Mouse (Mus musculus) CH12.LX (cell line): ENCODE results near the gene Fasl. TPM values are rescaled to one million over a fixed set of nuclear protein-coding genes. Genes with fewer than 3 reads are reported as not detected.
A peak's percentile ranks its signal among the peaks of the same experiment; 100 is the strongest.

ENCODE experiments used
- DNase-seq: peaks from one replicate; pipeline ENCODE4 v3.0.0-alpha.2; 2013; ENCODE audit errors: extremely low read depth
- H3K27ac ChIP-seq: 2 replicates; pipeline ENCODE4 v1.5.1; 2012; ENCODE audit warnings: low read depth, mild to moderate bottlenecking, control low read depth, moderate library complexity; ENCODE audit not compliant: insufficient read depth
- H3K27me3 ChIP-seq: replicated peaks from 2 replicates; pipeline ENCODE3; 2012; ENCODE audit warnings: inconsistent platforms
- H3K36me3 ChIP-seq, 2 experiments: replicated peaks in 1 of 2; 2 replicates each; pipeline versions ENCODE3 to v1.6.1; 2012; ENCODE audit warnings: inconsistent platforms in 1 of 2, low read length in 1 of 2, mild to moderate bottlenecking in 1 of 2, mixed read lengths in 1 of 2, moderate library complexity in 1 of 2; ENCODE audit not compliant: control insufficient read depth in 1 of 2, insufficient read depth in 1 of 2
- H3K4me1 ChIP-seq, 2 experiments: 2 replicates each; pipeline ENCODE4 v1.6.1; 2012; ENCODE audit warnings: inconsistent platforms in 1 of 2, moderate library complexity in 1 of 2; ENCODE audit not compliant: insufficient read depth in 2 of 2, control insufficient read depth in 1 of 2
- H3K4me2 ChIP-seq: 2 replicates; pipeline ENCODE4 v1.6.1; 2012; ENCODE audit warnings: low read depth, mild to moderate bottlenecking, control low read depth; ENCODE audit not compliant: poor library complexity, insufficient read depth, severe bottlenecking
- H3K4me3 ChIP-seq, 3 experiments: fragments of 150-350 bp in 1 of 3; sonication (generic) in 1 of 3; replicated peaks in 1 of 3; 2 replicates each; pipeline versions ENCODE3 to v1.5.1; 2011 to 2012; ENCODE audit warnings: low read depth in 2 of 3, low read length in 2 of 3, mild to moderate bottlenecking in 2 of 3, moderate library complexity in 2 of 3, control low read depth in 1 of 3, improper control_type of control experiment in 1 of 3, inconsistent platforms in 1 of 3, mixed read lengths in 1 of 3; ENCODE audit not compliant: poor library complexity in 1 of 3
- H3K79me2 ChIP-seq: replicated peaks from 2 replicates; pipeline ENCODE4 v1.6.1; 2012; ENCODE audit warnings: mild to moderate bottlenecking, moderate library complexity; ENCODE audit not compliant: control insufficient read depth, poor library complexity, insufficient read depth, severe bottlenecking; ENCODE audit errors: extremely low read depth
- H3K9ac ChIP-seq: 2 replicates; pipeline ENCODE4 v1.6.1; 2012; ENCODE audit warnings: low read depth, mild to moderate bottlenecking, control low read depth, moderate library complexity; ENCODE audit not compliant: insufficient read depth
- H3K9me3 ChIP-seq: replicated peaks from 2 replicates; pipeline ENCODE3; 2012; ENCODE audit warnings: low read length, inconsistent platforms, mixed read lengths
- BHLHE40 ChIP-seq: IDR thresholded peaks from 2 replicates; pipeline ENCODE4 v1.6.1; 2011; ENCODE audit warnings: mild to moderate bottlenecking, low read depth, low read length, improper control_type of control experiment
- CHD1 ChIP-seq: IDR thresholded peaks from 2 replicates; pipeline ENCODE4 v1.6.1; 2012; ENCODE audit warnings: low read depth, low read length, improper control_type of control experiment, inconsistent platforms
- CTCF ChIP-seq, 2 experiments: IDR thresholded peaks in 1 of 2; conservative IDR thresholded peaks in 1 of 2; 2 replicates each; pipeline ENCODE4 v1.5.1; 2011 to 2012; ENCODE audit warnings: low read depth in 2 of 2, low read length in 2 of 2, improper control_type of control experiment in 1 of 2, inconsistent platforms in 1 of 2, mild to moderate bottlenecking in 1 of 2, moderate library complexity in 1 of 2
- E2F4 ChIP-seq: IDR thresholded peaks from 2 replicates; pipeline ENCODE4 v1.6.1; 2011; ENCODE audit warnings: low read depth, low read length, improper control_type of control experiment; ENCODE audit not compliant: insufficient replicate concordance
- ELF1 ChIP-seq: IDR thresholded peaks from 2 replicates; pipeline ENCODE4 v1.6.1; 2014; ENCODE audit warnings: low read depth, mild to moderate bottlenecking, inconsistent platforms, low read length, improper control_type of control experiment
- EP300 ChIP-seq: IDR thresholded peaks from 2 replicates; pipeline ENCODE4 v1.6.1; 2011; ENCODE audit warnings: low read length, improper control_type of control experiment
- IRF4 ChIP-seq: IDR thresholded peaks from 2 replicates; pipeline ENCODE4 v1.6.1; 2014; ENCODE audit warnings: low read depth, mild to moderate bottlenecking, inconsistent platforms, low read length, improper control_type of control experiment
- JUND ChIP-seq: conservative IDR thresholded peaks from 2 replicates; pipeline ENCODE4 v1.6.1; 2011; ENCODE audit warnings: low read depth, low read length, improper control_type of control experiment
- KAT2A ChIP-seq: IDR thresholded peaks from 2 replicates; pipeline ENCODE4 v1.6.1; 2012; ENCODE audit warnings: low read length, improper control_type of control experiment, inconsistent platforms; ENCODE audit not compliant: insufficient replicate concordance
- MAFK ChIP-seq: IDR thresholded peaks from 2 replicates; pipeline ENCODE4 v1.6.1; 2011; ENCODE audit warnings: low read length, improper control_type of control experiment; ENCODE audit not compliant: insufficient replicate concordance
- MAX ChIP-seq: IDR thresholded peaks from 2 replicates; pipeline ENCODE4 v1.6.1; 2011; ENCODE audit warnings: low read length, improper control_type of control experiment
- MAZ ChIP-seq: IDR thresholded peaks from 2 replicates; pipeline ENCODE4 v1.6.1; 2012; ENCODE audit warnings: low read depth, mild to moderate bottlenecking, inconsistent platforms, low read length, improper control_type of control experiment, moderate library complexity
- MEF2A ChIP-seq: IDR thresholded peaks from 2 replicates; pipeline ENCODE4 v1.6.1; 2014; ENCODE audit warnings: low read depth, mild to moderate bottlenecking, inconsistent platforms, low read length, improper control_type of control experiment, borderline replicate concordance
- MXI1 ChIP-seq: IDR thresholded peaks from 2 replicates; pipeline ENCODE4 v1.6.1; 2011; ENCODE audit warnings: mild to moderate bottlenecking, low read depth, low read length, improper control_type of control experiment
- MYC ChIP-seq: IDR thresholded peaks from 2 replicates; pipeline ENCODE4 v1.6.1; 2011; ENCODE audit warnings: low read depth, mild to moderate bottlenecking, improper control_type of control experiment, low read length
- PAX5 ChIP-seq: IDR thresholded peaks from 2 replicates; pipeline ENCODE4 v1.6.1; 2012; ENCODE audit warnings: low read length, inconsistent platforms, mixed read lengths
- POLR2AphosphoS2 ChIP-seq: IDR thresholded peaks from 2 replicates; pipeline ENCODE4 v1.6.1; 2011; ENCODE audit warnings: low read depth, low read length, improper control_type of control experiment
- RAD21 ChIP-seq: IDR thresholded peaks from 2 replicates; pipeline ENCODE4 v1.6.1; 2011; ENCODE audit warnings: low read depth, mild to moderate bottlenecking, low read length, improper control_type of control experiment, moderate library complexity
- RCOR1 ChIP-seq: conservative IDR thresholded peaks from 2 replicates; pipeline ENCODE4 v1.6.1; 2012; ENCODE audit warnings: low read depth, mild to moderate bottlenecking, inconsistent platforms, low read length, improper control_type of control experiment
- SIN3A ChIP-seq: IDR thresholded peaks from 2 replicates; pipeline ENCODE4 v1.6.1; 2012; ENCODE audit warnings: low read length, improper control_type of control experiment, inconsistent platforms
- SMC3 ChIP-seq: IDR thresholded peaks from 2 replicates; pipeline ENCODE4 v1.6.1; 2011; ENCODE audit warnings: low read depth, low read length, improper control_type of control experiment
- TBP ChIP-seq: conservative IDR thresholded peaks from 2 replicates; pipeline ENCODE4 v1.6.1; 2011; ENCODE audit warnings: low read depth, low read length, improper control_type of control experiment
- TCF12 ChIP-seq: IDR thresholded peaks from 2 replicates; pipeline ENCODE4 v1.6.1; 2014; ENCODE audit warnings: low read depth, mild to moderate bottlenecking, inconsistent platforms, low read length, improper control_type of control experiment
- UBTF ChIP-seq: IDR thresholded peaks from 2 replicates; pipeline ENCODE4 v1.6.1; 2012; ENCODE audit warnings: low read depth, mild to moderate bottlenecking, inconsistent platforms, low read length, improper control_type of control experiment, moderate library complexity
- USF1 ChIP-seq: IDR thresholded peaks from 2 replicates; pipeline ENCODE4 v1.6.1; 2014; ENCODE audit warnings: low read depth, mild to moderate bottlenecking, inconsistent platforms, low read length, improper control_type of control experiment
- USF2 ChIP-seq: conservative IDR thresholded peaks from 2 replicates; pipeline ENCODE4 v1.6.1; 2011; ENCODE audit warnings: low read depth, low read length, improper control_type of control experiment
- ZC3H11A ChIP-seq: IDR thresholded peaks from 2 replicates; pipeline ENCODE4 v1.6.1; 2012; ENCODE audit warnings: low read depth, mild to moderate bottlenecking, inconsistent platforms, low read length, improper control_type of control experiment
- ZKSCAN1 ChIP-seq: IDR thresholded peaks from 2 replicates; pipeline ENCODE4 v1.6.1; 2012; ENCODE audit warnings: low read depth, inconsistent platforms, low read length, improper control_type of control experiment, borderline replicate concordance
- ZMIZ1 ChIP-seq: IDR thresholded peaks from 2 replicates; pipeline ENCODE4 v1.6.1; 2012; ENCODE audit warnings: low read depth, mild to moderate bottlenecking, inconsistent platforms, low read length, improper control_type of control experiment
- ZNF384 ChIP-seq: IDR thresholded peaks from 2 replicates; pipeline ENCODE4 v1.6.1; 2012; ENCODE audit warnings: low read depth, low read length, improper control_type of control experiment, inconsistent platforms
- dilution Hi-C: fragments of 300-500 bp; cut with MboI; formaldehyde crosslinking; loops from 2 replicates; pipeline ENCODE4 v1.14.3; 2020; ENCODE audit warnings: low sequenced_read_pairs; ENCODE audit not compliant: extremely low pct_unique_long_range_greater_than_20kb, extremely low pct_ligation_motif_present
- in situ Hi-C: fragments of 300-500 bp; cut with MboI; formaldehyde crosslinking; loops from 3 replicates; pipeline ENCODE4 v1.14.3; 2019; ENCODE audit warnings: low sequenced_read_pairs, low pct_ligation_motif_present, low pct_unique_long_range_greater_than_20kb, mixed read lengths
- polyA plus RNA-seq: library from polyadenylated mRNA; unstranded; fragments of >175 nt; gene quantifications from 2 replicates; pipeline ENCODE4 v1.2.1, GENCODE M21; 2012; ENCODE audit warnings: low read depth; ENCODE audit not compliant: insufficient read length
- total RNA-seq, 2 experiments: library from RNA; depleted of rRNA; stranded (reverse); fragments of 300-350 nt in 1 of 2; fragments of >200 nt in 1 of 2; gene quantifications; 2 replicates each; pipeline ENCODE4 v1.2.3; 2012 to 2014

Gene Fasl
- total and polyA plus RNA-seq, 3 experiments, result 0.08 to 0.32 TPM; not detected in 1

DNA sequence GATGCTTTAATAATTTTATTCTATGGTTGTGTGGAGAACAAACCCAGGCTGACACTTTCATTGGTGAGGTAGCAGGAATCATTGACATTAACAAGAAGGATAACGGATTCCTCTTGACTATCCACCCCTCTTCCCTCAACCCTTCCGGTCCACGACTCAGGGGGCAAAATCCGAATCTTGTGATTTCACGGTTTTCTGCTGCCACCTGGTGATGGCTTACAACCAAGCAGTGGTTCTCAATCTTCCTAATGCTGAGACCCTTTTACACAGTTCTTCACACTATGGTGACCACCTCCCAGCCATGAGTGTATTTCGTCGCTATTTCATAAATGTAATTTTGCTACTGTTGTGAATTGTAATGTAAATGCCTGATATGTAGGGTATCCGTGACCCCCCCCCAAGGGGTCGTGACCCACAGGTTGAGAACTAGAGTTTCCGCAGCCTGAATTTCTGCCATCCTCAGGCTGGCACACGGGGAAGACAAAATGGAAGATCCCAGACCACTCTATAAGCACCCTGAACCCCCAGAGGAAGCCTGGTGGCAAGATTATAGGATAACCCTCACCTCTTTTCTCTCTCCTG lies 52.7 kb downstream of the Fasl start:
- Histone ChIP-seq H3K9me3 (peaks cover 8% of the 10 kb centered on the region), H3K9ac (no peak overlapping the region), H3K36me3 (no peaks in the 10 kb centered on the region), H3K79me2 (no peaks in the 10 kb centered on the region), H3K4me1 (peaks cover 7 to 14% of the 10 kb centered on the region in 2 experiments; a peak in 3 of 4 replicates), H3K27me3 (no peaks in the 10 kb centered on the region), H3K4me3 (peak overlapping the region; percentile 14 to 49 (median 31)), H3K4me2 (peak overlapping the region; percentile 93), H3K27ac (no peak overlapping the region)
- dilution Hi-C loops, result no loop called here
- peak; percentile 82 for DNase-seq
- TF ChIP-seq MAX, result 0 out of 2 replicates have a peak, but pooled peaks have one; percentile 16
- 0 out of 2 replicates have a peak, but pooled peaks have one; percentile 19 for TF ChIP-seq JUND
- TF ChIP-seq SMC3, result peak; percentile 81
- peak; percentile 32 to 91; a peak in 3 of 4 replicates for TF ChIP-seq CTCF (conservative IDR thresholded peaks at IDR 0.05 in 1 of 2, IDR thresholded peaks at IDR 0.05 in 1 of 2; ENCODE audit: low read depth in 2 of 2, low read length in 2 of 2)
- TF ChIP-seq RAD21, result peak; percentile 92
- TF ChIP-seq TCF12, result no peak
- no peak for TF ChIP-seq TBP
- in situ Hi-C loops, result loop anchor here (25.0 kb wide), 1 partner anchor 673 kb away; the partner anchor contains the start of genes Cenpl and Dars2

DNA sequence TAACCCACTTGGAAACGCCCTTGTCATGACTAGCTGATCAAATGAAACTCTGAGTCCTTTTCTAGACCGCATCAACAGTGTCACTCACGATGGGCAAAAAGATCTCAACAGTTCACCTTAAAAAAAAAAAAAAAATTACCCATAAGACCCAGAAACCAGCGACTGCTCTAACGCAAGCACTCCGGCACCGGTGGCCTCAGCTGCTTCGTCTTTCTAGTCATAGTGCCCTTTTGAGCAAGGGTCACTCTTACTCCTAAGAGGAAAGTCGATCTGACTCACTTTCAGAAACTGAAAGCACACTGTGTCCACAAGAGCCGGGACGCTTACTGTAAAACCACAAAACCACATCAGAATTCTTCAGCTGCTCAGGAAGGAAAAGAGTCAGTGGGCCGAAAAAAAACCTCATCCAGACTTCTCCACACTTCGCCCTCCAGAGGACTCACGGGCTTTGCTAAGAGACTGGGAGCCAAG lies 53.5 kb downstream of the Fasl start:
- H3K27ac ChIP-seq, result no peak overlapping the region
- H3K9ac ChIP-seq, result peak overlapping the region; percentile 15; the same call in 1 of the 2 replicates
- dilution Hi-C loops, result no loop called here
- H3K36me3 ChIP-seq, result no peaks in the 10 kb centered on the region
- peaks cover 7 to 15% of the 10 kb centered on the region in 2 experiments; a peak in 3 of 4 replicates for H3K4me1 ChIP-seq
- H3K4me2 ChIP-seq, result peak overlapping the region; percentile 93
- peak overlapping the region; percentile 14 to 49 (median 31) for H3K4me3 ChIP-seq
- DNase-seq, result peak; percentile 79
- in situ Hi-C loops, result loop anchor here (5.0 to 25.0 kb wide), 2 partner anchors 332 to 672 kb away; partner anchors contain the start of genes Cenpl and Dars2
- no peaks in the 10 kb centered on the region for H3K79me2 ChIP-seq
- H3K27me3 ChIP-seq, result no peaks in the 10 kb centered on the region
- peaks cover 8% of the 10 kb centered on the region for H3K9me3 ChIP-seq
- no peak; the same call in 1 of the 2 replicates for TF ChIP-seq ELF1
- no peak for TF ChIP-seq ZC3H11A
- peak; percentile 80; the same call in 1 of the 2 replicates for TF ChIP-seq TCF12
- TF ChIP-seq ZKSCAN1, result no peak
- 0 out of 2 replicates have a peak, but pooled peaks have one; percentile 25 for TF ChIP-seq TBP
- TF ChIP-seq KAT2A, result no peak
- peak; percentile 94 for TF ChIP-seq IRF4
- peak; percentile 92 for TF ChIP-seq MAFK
- TF ChIP-seq EP300, result peak; percentile 87
- TF ChIP-seq MAZ, result 0 out of 2 replicates have a peak, but pooled peaks have one; percentile 37
- TF ChIP-seq RCOR1, result peak; percentile 83; the same call in 1 of the 2 replicates
- no peak for TF ChIP-seq CHD1
- no peak for TF ChIP-seq USF2
- TF ChIP-seq MEF2A, result peak; percentile 83
- no peak for TF ChIP-seq RAD21
- no peak for TF ChIP-seq MXI1
- peak; percentile 33; the same call in 1 of the 2 replicates for TF ChIP-seq MYC
- TF ChIP-seq POLR2AphosphoS2, result no peak
- TF ChIP-seq BHLHE40, result peak; percentile 97
- peak; percentile 73; the same call in 1 of the 2 replicates for TF ChIP-seq UBTF
- no peak for TF ChIP-seq MAX
- TF ChIP-seq SIN3A, result no peak
- TF ChIP-seq USF1, result no peak
- peak; percentile 96 for TF ChIP-seq ZNF384
- TF ChIP-seq PAX5, result no peak
- TF ChIP-seq ZMIZ1, result no peak
- no peak for TF ChIP-seq E2F4
